Mouse (Mus musculus) ovary, postnatal 14 days (tissue): ENCODE measurements around the gene Brd3os.

ENCODE experiments used
- DNase-seq: peaks from one replicate; pipeline ENCODE4 v3.0.0; 2022; ENCODE audit warnings: low spot score

Brd3os gene

GRCm38 (mm10) chr2:27441767-27442707 is at the start of gene Brd3os:
TSS of gene Brd3os (plus strand) at chr2:27442324.
- peak; percentile 90 for DNase-seq

GRCm38 (mm10) chr2:27394158-27394832 is 47.8 kb upstream of the Brd3os start:
- DNase-seq: no peak

GRCm38 (mm10) chr2:27396656-27397440 is 45.3 kb upstream of the Brd3os start:
- no peak for DNase-seq

GRCm38 (mm10) chr2:27400083-27400482 is 42.0 kb upstream of the Brd3os start:
- no peak for DNase-seq

GRCm38 (mm10) chr2:27401544-27401943 is 40.6 kb upstream of the Brd3os start:
- no peak for DNase-seq

GRCm38 (mm10) chr2:27404375-27405093 is 37.6 kb upstream of the Brd3os start:
- DNase-seq: no peak

GRCm38 (mm10) chr2:27405094-27405884 is 36.8 kb upstream of the Brd3os start:
- no peak for DNase-seq

GRCm38 (mm10) chr2:27406928-27407327 is 35.2 kb upstream of the Brd3os start:
- DNase-seq: no peak

GRCm38 (mm10) chr2:27408194-27408593 is 33.9 kb upstream of the Brd3os start:
- DNase-seq: no peak

- no peak for DNase-seq
Observed at GRCm38 (mm10) chr2:27410518-27411140, 31.5 kb upstream of the Brd3os start.

- no peak for DNase-seq
Observed at GRCm38 (mm10) chr2:27411688-27412174, 30.4 kb upstream of the Brd3os start.

GRCm38 (mm10) chr2:27412245-27412800 is 29.8 kb upstream of the Brd3os start:
- no peak for DNase-seq

- no peak for DNase-seq
Observed at GRCm38 (mm10) chr2:27413582-27413935, 28.6 kb upstream of the Brd3os start.

GRCm38 (mm10) chr2:27413936-27414657 is 28.0 kb upstream of the Brd3os start:
- DNase-seq: no peak

GRCm38 (mm10) chr2:27415060-27415783 is 26.9 kb upstream of the Brd3os start:
- no peak for DNase-seq

- DNase-seq: no peak
Observed at GRCm38 (mm10) chr2:27416425-27416824, 25.7 kb upstream of the Brd3os start.

GRCm38 (mm10) chr2:27417648-27418153 is 24.4 kb upstream of the Brd3os start:
- DNase-seq: no peak

- DNase-seq: no peak
Observed at GRCm38 (mm10) chr2:27418577-27419070, 23.5 kb upstream of the Brd3os start.
